Mouse (Mus musculus) right cerebral cortex, adult 2 months (tissue): ENCODE data around the gene Trpc3.
"Not testable (repeated sequence)": the region's sequence is repeated elsewhere in the genome, so short reads cannot be mapped to it uniquely, and the experiment has no call there.

Experiments used
- DNase-seq, 2 experiments: peaks; one replicate each; pipeline ENCODE4 v3.0.0; 2021 to 2022; ENCODE audit warnings: low spot score in 2 of 2

Gene Trpc3

GRCm38 (mm10) chr3:36605894-36606783, 83.8 kb downstream of the Trpc3 start:
- no peak for DNase-seq

DNA sequence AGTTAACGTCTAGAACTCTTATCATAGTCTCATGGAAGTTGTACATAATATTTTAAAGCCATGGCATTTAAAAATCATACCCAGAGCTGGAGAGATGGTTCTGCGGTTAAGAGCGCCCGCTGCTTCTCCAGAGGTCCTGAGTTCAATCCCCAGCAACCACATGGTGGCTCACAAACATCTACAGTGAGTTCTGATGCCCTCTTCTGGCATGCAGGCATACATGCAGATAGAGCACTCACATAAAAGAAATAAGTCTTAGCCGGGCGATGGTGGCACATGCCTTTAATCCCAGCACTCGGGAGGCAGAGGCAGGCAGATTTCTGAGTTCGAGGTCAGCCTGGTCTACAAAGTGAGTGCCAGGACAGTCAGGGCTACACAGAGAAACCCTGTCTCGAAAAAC, 90.2 kb downstream of the Trpc3 start:
- DNase-seq, result not testable (repeated sequence)

DNA sequence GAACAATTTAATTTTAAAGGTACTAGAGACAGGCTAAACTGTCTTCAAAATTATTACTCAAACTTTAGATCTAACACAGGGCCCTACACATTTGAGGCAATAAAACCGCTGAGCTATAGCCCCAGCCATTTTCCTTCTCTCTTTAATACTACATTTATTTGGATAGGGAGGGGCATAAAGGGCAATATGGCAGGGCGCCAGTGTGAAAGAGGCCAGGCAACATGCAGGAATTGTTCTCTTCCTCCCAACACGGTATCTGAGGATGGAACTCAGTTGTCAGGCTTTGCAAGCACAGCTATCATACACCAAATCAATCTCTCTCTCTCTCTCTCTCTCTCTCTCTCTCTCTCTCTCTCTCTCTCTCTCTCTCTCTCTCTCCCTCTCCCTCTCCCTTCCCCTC, 91.2 kb downstream of the Trpc3 start:
- no peak for DNase-seq

DNA sequence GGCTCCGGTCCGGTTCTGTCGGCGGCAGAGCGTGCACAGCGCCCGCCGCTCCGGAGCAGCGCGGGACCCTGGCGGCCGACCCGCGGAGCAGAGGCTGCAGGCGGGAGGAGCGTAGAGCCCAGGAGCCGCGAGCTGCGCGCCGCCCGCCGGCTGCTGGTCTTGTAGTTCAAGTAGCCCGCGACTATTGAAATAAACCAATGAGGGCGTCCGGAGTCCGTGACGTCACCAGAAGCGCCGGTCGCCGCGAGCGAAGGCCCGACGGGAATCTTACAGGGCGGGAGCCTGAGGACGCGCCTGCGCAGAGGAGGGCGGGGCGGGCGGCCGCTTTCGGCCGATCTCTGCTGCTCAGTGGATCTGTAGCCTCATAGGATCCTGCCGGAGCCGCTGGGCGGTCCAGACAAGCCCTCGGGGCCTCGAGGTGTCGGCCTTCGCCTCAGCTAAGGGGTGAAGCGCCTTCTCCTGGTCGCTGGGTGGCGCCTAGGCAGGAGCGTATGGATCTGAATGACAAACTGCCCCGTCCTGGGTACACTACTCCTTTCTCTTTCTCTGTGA, 118.1 kb downstream of the Trpc3 start, which contains the start of gene Ccna2:
Gene Ccna2 (minus strand): TSS at position 324 of the 552 bp plus-strand sequence.
- peak; percentile 97 to 98 for DNase-seq

GRCm38 (mm10) chr3:36571361-36571826, 118.6 kb downstream of the Trpc3 start:
- DNase-seq, result no peak
